Mouse (Mus musculus): Measurements from ENCODE around the gene Sipa1l2. TPM values are rescaled to one million over a fixed set of nuclear protein-coding genes. Genes with fewer than 3 reads are reported as not detected.

Sipa1l2 gene
- polyA plus RNA-seq (2015; fragmentation: Nextera tagmentation; extraction: Ambion mirVana), result 12.0 and 12.7 TPM in 2 replicates

- Histone ChIP-seq H3K9ac (peak within 1 kb of the TSS; percentile 66), H3K27me3 (no peaks in the 10 kb centered on the region), H3K27ac (peak within 1 kb of the TSS; percentile 59), H3K4me3 (peak within 1 kb of the TSS; percentile 80), H3K36me3 (no peaks in the 10 kb centered on the region), H3K9me3 (no peaks in the 10 kb centered on the region), H3K4me1 (peaks cover 26% of the 10 kb centered on the region), H3K4me2 (peak within 1 kb of the TSS; percentile 96)
- peak; percentile 85 for ATAC-seq (ENCODE audit: insufficient number of reproducible peaks, low FRiP score, low TSS enrichment, low read depth)
- WGBS, result under 1% methylated on average over 126 of the region's 129 CpGs
Measured at GRCm38 (mm10) chr8:125569533-125570365, at the start of gene Sipa1l2. Sipa1l2 (minus strand) TSS chr8:125569808.

GRCm38 (mm10) chr8:125618543-125619335 lies 49.1 kb upstream of the Sipa1l2 start:
- Histone ChIP-seq H3K27ac (no peak overlapping the region), H3K9me3 (no peaks in the 10 kb centered on the region), H3K27me3 (no peaks in the 10 kb centered on the region), H3K4me1 (peaks cover 11% of the 10 kb centered on the region), H3K36me3 (no peaks in the 10 kb centered on the region), H3K4me3 (no peak overlapping the region), H3K9ac (no peak overlapping the region), H3K4me2 (no peak overlapping the region)
- 57% methylated on average over 16 of the region's 16 CpGs for WGBS
- no peak for ATAC-seq (ENCODE audit: insufficient number of reproducible peaks, low FRiP score, low TSS enrichment, low read depth)

GRCm38 (mm10) chr8:125616935-125617334 lies 47.3 kb upstream of the Sipa1l2 start:
- H3K4me1 ChIP-seq, result peaks cover 15% of the 10 kb centered on the region
- no peaks in the 10 kb centered on the region; the same call in 1 of the 2 replicates for H3K9me3 ChIP-seq
- no peak for ATAC-seq (ENCODE audit: insufficient number of reproducible peaks, low FRiP score, low TSS enrichment, low read depth)
- H3K36me3 ChIP-seq, result no peaks in the 10 kb centered on the region
- WGBS, result 63% methylated on average over 5 of the region's 5 CpGs
- H3K4me3 ChIP-seq, result no peak overlapping the region
- H3K27me3 ChIP-seq, result no peaks in the 10 kb centered on the region
- no peak overlapping the region for H3K27ac ChIP-seq
- no peak overlapping the region for H3K9ac ChIP-seq
- no peak overlapping the region for H3K4me2 ChIP-seq

- ATAC-seq (ENCODE audit: insufficient number of reproducible peaks, low FRiP score, low TSS enrichment, low read depth), result no peak
- Histone ChIP-seq H3K9ac (no peak overlapping the region), H3K27ac (no peak overlapping the region), H3K4me2 (no peak overlapping the region), H3K27me3 (no peaks in the 10 kb centered on the region), H3K36me3 (no peaks in the 10 kb centered on the region), H3K4me1 (peaks cover 23% of the 10 kb centered on the region), H3K4me3 (no peak overlapping the region), H3K9me3 (no peaks in the 10 kb centered on the region; the same call in 1 of the 2 replicates)
- 88% methylated on average over 3 of the region's 3 CpGs for WGBS
Measured at GRCm38 (mm10) chr8:125616039-125616438, 46.4 kb upstream of the Sipa1l2 start.

GRCm38 (mm10) chr8:125613552-125613951 lies 43.9 kb upstream of the Sipa1l2 start:
- ATAC-seq (ENCODE audit: insufficient number of reproducible peaks, low FRiP score, low TSS enrichment, low read depth), result no peak
- WGBS, result 97% methylated on average over 2 of the region's 2 CpGs
- Histone ChIP-seq H3K36me3 (no peaks in the 10 kb centered on the region), H3K4me3 (no peak overlapping the region), H3K27ac (no peak overlapping the region), H3K9me3 (no peaks in the 10 kb centered on the region; the same call in 1 of the 2 replicates), H3K27me3 (no peaks in the 10 kb centered on the region), H3K4me1 (peaks cover 13% of the 10 kb centered on the region), H3K4me2 (no peak overlapping the region), H3K9ac (no peak overlapping the region)

- no peaks in the 10 kb centered on the region for H3K36me3 ChIP-seq
- WGBS, result 42% methylated on average over 21 of the region's 21 CpGs
- no peaks in the 10 kb centered on the region; the same call in 1 of the 2 replicates for H3K9me3 ChIP-seq
- H3K4me2 ChIP-seq, result no peak overlapping the region
- ATAC-seq (ENCODE audit: insufficient number of reproducible peaks, low FRiP score, low TSS enrichment, low read depth), result no peak
- H3K27ac ChIP-seq, result no peak overlapping the region; the same call in 1 of the 2 replicates
- peaks cover 13% of the 10 kb centered on the region for H3K4me1 ChIP-seq
- no peak overlapping the region for H3K4me3 ChIP-seq
- H3K9ac ChIP-seq, result no peak overlapping the region
- no peaks in the 10 kb centered on the region for H3K27me3 ChIP-seq
Measured at GRCm38 (mm10) chr8:125611799-125612560, 42.4 kb upstream of the Sipa1l2 start.

GRCm38 (mm10) chr8:125611024-125611798 lies 41.6 kb upstream of the Sipa1l2 start:
- 66% methylated on average over 10 of the region's 10 CpGs for WGBS

GRCm38 (mm10) chr8:125609737-125610136 lies 40.1 kb upstream of the Sipa1l2 start:
- Histone ChIP-seq H3K4me1 (peaks cover 20% of the 10 kb centered on the region), H3K4me3 (no peak overlapping the region), H3K27ac (no peak overlapping the region), H3K27me3 (no peaks in the 10 kb centered on the region), H3K4me2 (no peak overlapping the region), H3K9ac (no peak overlapping the region), H3K9me3 (no peaks in the 10 kb centered on the region; the same call in 1 of the 2 replicates), H3K36me3 (no peaks in the 10 kb centered on the region)
- 87% methylated on average over 6 of the region's 6 CpGs for WGBS
- no peak for ATAC-seq (ENCODE audit: insufficient number of reproducible peaks, low FRiP score, low TSS enrichment, low read depth)

More at GRCm38 (mm10) chr8:125611024-125611798, 41.6 kb upstream of the Sipa1l2 start:
- Histone ChIP-seq H3K9ac (no peak overlapping the region), H3K27me3 (no peaks in the 10 kb centered on the region), H3K36me3 (no peaks in the 10 kb centered on the region), H3K4me3 (no peak overlapping the region), H3K27ac (no peak overlapping the region; the same call in 1 of the 2 replicates), H3K9me3 (no peaks in the 10 kb centered on the region; the same call in 1 of the 2 replicates), H3K4me1 (peaks cover 13% of the 10 kb centered on the region), H3K4me2 (no peak overlapping the region)
- no peak for ATAC-seq (ENCODE audit: insufficient number of reproducible peaks, low FRiP score, low TSS enrichment, low read depth)

GRCm38 (mm10) chr8:125607714-125608223 lies 38.2 kb upstream of the Sipa1l2 start:
- Histone ChIP-seq H3K9ac (no peak overlapping the region), H3K4me3 (no peak overlapping the region), H3K27me3 (no peaks in the 10 kb centered on the region), H3K27ac (no peak overlapping the region), H3K4me2 (no peak overlapping the region), H3K36me3 (no peaks in the 10 kb centered on the region), H3K4me1 (peaks cover 23% of the 10 kb centered on the region), H3K9me3 (no peaks in the 10 kb centered on the region)
- no peak for ATAC-seq (ENCODE audit: insufficient number of reproducible peaks, low FRiP score, low TSS enrichment, low read depth)
- 80% methylated on average over 4 of the region's 4 CpGs for WGBS

GRCm38 (mm10) chr8:125606937-125607336 lies 37.3 kb upstream of the Sipa1l2 start:
- Histone ChIP-seq H3K9me3 (no peaks in the 10 kb centered on the region), H3K9ac (no peak overlapping the region), H3K27ac (no peak overlapping the region), H3K27me3 (no peaks in the 10 kb centered on the region), H3K4me3 (no peak overlapping the region), H3K4me2 (no peak overlapping the region), H3K36me3 (no peaks in the 10 kb centered on the region), H3K4me1 (peaks cover 19% of the 10 kb centered on the region)
- no peak for ATAC-seq (ENCODE audit: insufficient number of reproducible peaks, low FRiP score, low TSS enrichment, low read depth)
- WGBS, result 64% methylated on average over 3 of the region's 3 CpGs

Measured in limb, embryonic 15.5 days (tissue).